Mouse (Mus musculus) lung, adult 2 months (tissue): Measurements from ENCODE around the gene Fev. TPM values are rescaled to one million over a fixed set of nuclear protein-coding genes. Genes with fewer than 3 reads are reported as not detected.

Source experiments
- DNase-seq: peaks from one replicate; pipeline ENCODE4 v3.0.0; 2022
- H3K4me1 ChIP-seq: fragments of 200-500 bp; 2 replicates; pipeline ENCODE4 v1.6.1; 2011; ENCODE audit warnings: low read length; ENCODE audit not compliant: control insufficient read depth, insufficient read depth
- H3K4me3 ChIP-seq: fragments of 200-500 bp; replicated peaks from 2 replicates; pipeline ENCODE3; 2011; ENCODE audit warnings: low read depth, mild to moderate bottlenecking, control low read depth, low read length; ENCODE audit errors: extremely low read depth
- CTCF ChIP-seq: fragments of 200-500 bp; IDR thresholded peaks from 2 replicates; pipeline ENCODE4 v1.5.1; 2011; ENCODE audit warnings: mild to moderate bottlenecking, low read length, control low read depth; ENCODE audit not compliant: insufficient read depth
- POLR2A ChIP-seq: fragments of 200-500 bp; IDR thresholded peaks from 2 replicates; pipeline ENCODE4 v1.6.1; 2011; ENCODE audit warnings: low read depth, mild to moderate bottlenecking, control low read depth, low read length, borderline replicate concordance; ENCODE audit errors: extremely low read depth
- WGBS: fragments of 180-500 bp; shearing (Covaris S2); methylation state at CpG from one replicate; pipeline ENCODE4 v1.1.7; 2018; 5-methylcytosine and 5-hydroxymethylcytosine counted together
- polyA plus RNA-seq: library from polyadenylated mRNA; depleted of rRNA; stranded (reverse); fragments of >200 nt; gene quantifications from 2 replicates; pipeline ENCODE4 v1.2.3, GENCODE M21; 2012

The Fev gene
- polyA plus RNA-seq, 1 experiment = not detected

- no peak for DNase-seq
- no peak overlapping the region for H3K4me3 ChIP-seq
- H3K4me1 ChIP-seq = no peaks in the 10 kb centered on the region
- TF ChIP-seq POLR2A = no peak
- TF ChIP-seq CTCF = no peak
- 3% methylated on average over 7 of the region's 7 CpGs for WGBS
These were observed 28.4 kb downstream of the Fev start for GRCm38 (mm10) chr1:74856791-74857190.

GRCm38 (mm10) chr1:74856439-74856720 lies 28.8 kb downstream of the Fev start:
- no peak for TF ChIP-seq CTCF
- DNase-seq = no peak
- WGBS = 4% methylated on average over 11 of the region's 11 CpGs

GRCm38 (mm10) chr1:74855651-74856438 lies 29.4 kb downstream of the Fev start:
- WGBS = 2% methylated on average over 74 of the region's 74 CpGs
- Histone ChIP-seq H3K4me3 (no peak overlapping the region), H3K4me1 (no peaks in the 10 kb centered on the region)
- DNase-seq = peak; percentile 9
- TF ChIP-seq CTCF = no peak
- no peak for TF ChIP-seq POLR2A

More at GRCm38 (mm10) chr1:74856439-74856720, 28.8 kb downstream of the Fev start:
- no peaks in the 10 kb centered on the region for H3K4me1 ChIP-seq
- no peak overlapping the region for H3K4me3 ChIP-seq

- no peaks in the 10 kb centered on the region for H3K4me1 ChIP-seq
- WGBS = 2% methylated on average over 39 of the region's 48 CpGs
- peak; percentile 6 for DNase-seq
- H3K4me3 ChIP-seq = no peak overlapping the region
- TF ChIP-seq CTCF = no peak
- no peak for TF ChIP-seq POLR2A
These were observed 30.1 kb downstream of the Fev start for GRCm38 (mm10) chr1:74855156-74855555.

GRCm38 (mm10) chr1:74854306-74855056 lies 30.7 kb downstream of the Fev start, which contains the start of gene Cdk5r2:
TSS of gene Cdk5r2 (plus strand) at chr1:74854934.
- no peak for TF ChIP-seq CTCF
- TF ChIP-seq POLR2A = no peak
- 4% methylated on average over 39 of the region's 39 CpGs for WGBS

GRCm38 (mm10) chr1:74851001-74851775 lies 34.0 kb downstream of the Fev start:
- DNase-seq = no peak
- WGBS = 10% methylated on average over 6 of the region's 6 CpGs
- no peaks in the 10 kb centered on the region for H3K4me1 ChIP-seq
- TF ChIP-seq POLR2A (no peak), CTCF (no peak)
- H3K4me3 ChIP-seq = no peak overlapping the region

More at GRCm38 (mm10) chr1:74854306-74855056, 30.7 kb downstream of the Fev start, which contains the start of gene Cdk5r2:
- Histone ChIP-seq H3K4me3 (peak within 1 kb of the TSS; percentile 19), H3K4me1 (no peaks in the 10 kb centered on the region)
- peak; percentile 58 for DNase-seq

- no peak for DNase-seq
- no peak overlapping the region for H3K4me3 ChIP-seq
- no peaks in the 10 kb centered on the region for H3K4me1 ChIP-seq
- 18% methylated on average over 6 of the region's 6 CpGs for WGBS
- TF ChIP-seq CTCF = no peak
- no peak for TF ChIP-seq POLR2A
These were observed 35.0 kb downstream of the Fev start for GRCm38 (mm10) chr1:74850251-74850650.

- Histone ChIP-seq H3K4me1 (no peaks in the 10 kb centered on the region), H3K4me3 (no peak overlapping the region)
- DNase-seq = no peak
- TF ChIP-seq POLR2A = no peak
- no peak for TF ChIP-seq CTCF
- 61% methylated on average over 5 of the region's 5 CpGs for WGBS
These were observed 36.3 kb downstream of the Fev start for GRCm38 (mm10) chr1:74848946-74849345.

- Histone ChIP-seq H3K4me1 (no peaks in the 10 kb centered on the region), H3K4me3 (no peak overlapping the region)
- TF ChIP-seq POLR2A (no peak), CTCF (no peak)
- no peak for DNase-seq
- 27% methylated on average over 9 of the region's 9 CpGs for WGBS
These were observed 38.9 kb downstream of the Fev start for GRCm38 (mm10) chr1:74846341-74846740.
